Mouse (Mus musculus) liver, adult (tissue): ENCODE results near the gene Dctn2.

Experiments
- GATA4 ChIP-seq: IDR thresholded peaks from 2 replicates; pipeline ENCODE4 v1.6.1; 2014; ENCODE audit warnings: mild to moderate bottlenecking, low read length; ENCODE audit not compliant: insufficient replicate concordance

Gene Dctn2

DNA sequence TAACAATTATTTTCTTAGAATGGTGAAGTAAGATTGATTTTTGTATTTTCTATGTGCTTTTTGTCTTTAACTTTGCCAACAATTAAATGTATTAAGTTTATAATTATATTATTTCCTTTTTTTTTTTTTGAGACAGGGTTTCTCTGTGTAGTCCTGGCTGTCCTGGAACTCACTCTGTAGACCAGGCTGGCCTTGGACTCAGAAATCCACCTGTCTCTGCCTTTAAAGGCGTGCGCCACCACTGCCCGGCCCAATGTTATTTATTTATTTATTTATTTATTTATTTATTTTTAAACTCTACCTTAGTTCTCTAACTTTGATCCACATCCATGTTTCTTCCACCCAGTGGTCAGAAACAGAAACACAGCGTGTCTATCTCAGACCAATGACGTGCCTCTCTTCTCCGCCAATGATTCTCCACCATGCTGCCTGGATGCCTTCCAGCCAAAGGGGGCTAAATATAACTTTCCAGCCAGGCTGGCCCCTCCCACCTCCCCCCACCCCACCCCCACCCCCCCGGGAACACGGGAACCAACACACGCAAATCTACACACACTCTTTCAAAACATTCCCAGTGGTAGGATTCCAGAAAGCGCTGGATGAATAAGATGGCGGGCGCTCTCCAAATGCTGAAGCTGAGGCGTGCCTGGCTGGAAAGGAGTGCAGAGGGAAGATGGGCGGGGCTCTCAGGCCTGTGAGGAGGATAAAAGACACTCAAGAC lies 10.4 kb upstream of the Dctn2 start:
- no peak for TF ChIP-seq GATA4

GRCm38 (mm10) chr10:127257790-127258189 lies 8.4 kb upstream of the Dctn2 start:
- no peak for TF ChIP-seq GATA4

DNA sequence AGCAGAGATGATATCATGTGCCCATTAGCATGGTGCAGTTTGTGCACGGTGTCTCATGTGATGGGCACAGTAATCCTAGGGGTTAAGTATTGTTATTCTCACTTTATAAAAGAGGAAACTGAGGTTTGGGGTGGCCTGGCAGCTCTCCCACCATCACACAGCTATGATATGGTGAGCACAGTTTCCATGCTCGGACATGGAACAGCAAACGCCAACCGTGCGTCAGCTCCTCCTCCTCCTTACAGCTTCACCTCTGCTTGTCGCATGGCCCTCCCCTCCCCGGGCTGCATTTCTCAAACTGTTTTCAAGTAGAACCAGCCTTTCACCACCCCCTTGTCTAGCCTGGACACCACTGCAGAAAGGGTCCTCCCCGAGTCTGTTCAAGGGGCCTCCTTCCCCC lies 7.7 kb upstream of the Dctn2 start:
- TF ChIP-seq GATA4 = no peak

- no peak for TF ChIP-seq GATA4
Measured at GRCm38 (mm10) chr10:127261706-127262547, 4.2 kb upstream of the Dctn2 start.

DNA sequence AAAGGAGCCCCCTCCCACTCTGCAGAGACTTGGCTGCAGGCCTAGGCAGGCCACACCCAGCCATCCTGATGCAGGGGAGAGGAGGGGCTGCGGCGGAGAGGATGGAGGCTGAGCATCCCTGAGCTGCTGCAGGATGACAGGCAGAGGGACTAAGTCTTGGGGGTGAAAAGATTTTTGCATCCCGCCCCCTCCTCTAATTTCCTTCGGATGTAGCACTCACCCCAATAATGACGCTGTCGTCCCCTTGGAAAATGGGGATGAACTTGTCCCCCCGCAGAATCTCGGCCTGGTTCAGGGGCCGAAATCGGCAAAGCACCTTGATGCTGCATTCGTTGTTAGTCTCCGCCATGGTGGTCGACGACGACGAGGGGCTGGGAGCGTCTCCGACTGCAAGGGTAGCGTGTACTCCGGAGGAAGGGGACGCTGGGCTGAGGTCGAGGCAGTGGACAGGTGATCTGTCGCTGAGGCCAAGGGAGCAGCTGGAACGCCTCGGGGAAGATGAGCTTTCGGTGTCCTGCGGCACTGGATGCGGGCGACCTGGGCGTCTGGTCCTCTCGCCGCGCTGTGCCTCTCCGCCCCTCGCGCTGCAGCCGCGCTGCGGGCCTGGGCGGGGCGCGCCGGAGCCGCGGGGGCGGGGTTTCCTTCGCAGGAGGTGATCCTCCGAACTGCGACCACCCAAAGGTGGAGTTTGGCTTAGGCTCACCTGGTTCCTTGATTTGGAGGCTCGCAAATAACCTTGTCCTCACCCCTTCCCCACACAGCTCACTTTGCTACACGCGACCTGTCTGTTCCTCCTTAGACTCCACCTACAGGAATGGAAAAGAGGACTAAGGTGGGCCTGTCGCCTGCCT lies 3.4 kb upstream of the Dctn2 start, which contains the start of gene Kif5a:
TSS of gene Kif5a (minus strand) at position 801 of the 851 bp plus-strand sequence.
- TF ChIP-seq GATA4 = no peak

GRCm38 (mm10) chr10:127263631-127264030 lies 2.5 kb upstream of the Dctn2 start:
- TF ChIP-seq GATA4 = no peak

DNA sequence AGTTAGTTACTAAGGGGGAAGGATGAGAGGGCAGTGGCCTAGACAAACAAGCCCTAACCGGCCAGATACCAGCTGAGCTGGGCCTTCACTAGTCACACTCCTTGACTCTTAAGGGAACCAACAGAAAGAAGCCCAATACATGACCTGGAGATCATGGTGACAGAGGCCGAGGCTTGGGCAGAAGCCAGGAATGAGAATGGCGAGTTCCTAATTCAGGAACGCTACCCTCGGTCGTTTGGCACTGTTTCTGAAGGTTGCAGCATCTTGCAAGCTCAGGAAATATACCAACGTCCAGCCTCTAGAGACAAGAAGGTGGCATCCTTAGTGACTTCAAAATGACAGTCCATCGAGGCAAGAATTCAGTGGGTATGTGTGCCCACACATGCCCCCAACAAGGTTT lies 1.8 kb upstream of the Dctn2 start:
- no peak for TF ChIP-seq GATA4

GRCm38 (mm10) chr10:127264971-127265370 lies 1.2 kb upstream of the Dctn2 start:
- no peak for TF ChIP-seq GATA4

DNA sequence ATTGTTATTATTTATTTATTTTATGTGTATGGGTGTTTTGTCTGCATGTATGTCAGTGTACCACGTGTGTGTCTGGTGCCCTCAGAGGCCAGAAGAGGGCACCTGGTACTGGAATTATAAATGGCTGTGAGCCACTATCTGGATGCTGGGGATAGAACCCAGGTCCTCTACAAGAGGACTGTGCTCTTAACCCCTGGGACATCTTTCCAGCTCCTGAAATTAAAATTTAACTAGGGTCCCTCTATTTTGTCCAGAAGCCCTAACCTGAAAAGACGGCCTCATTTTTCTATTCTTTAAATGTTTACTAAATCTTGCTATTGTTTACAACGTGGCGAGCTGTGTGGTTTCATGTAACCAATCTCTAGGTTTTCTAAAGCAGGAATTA lies 449 bp upstream of the Dctn2 start:
- no peak for TF ChIP-seq GATA4

DNA sequence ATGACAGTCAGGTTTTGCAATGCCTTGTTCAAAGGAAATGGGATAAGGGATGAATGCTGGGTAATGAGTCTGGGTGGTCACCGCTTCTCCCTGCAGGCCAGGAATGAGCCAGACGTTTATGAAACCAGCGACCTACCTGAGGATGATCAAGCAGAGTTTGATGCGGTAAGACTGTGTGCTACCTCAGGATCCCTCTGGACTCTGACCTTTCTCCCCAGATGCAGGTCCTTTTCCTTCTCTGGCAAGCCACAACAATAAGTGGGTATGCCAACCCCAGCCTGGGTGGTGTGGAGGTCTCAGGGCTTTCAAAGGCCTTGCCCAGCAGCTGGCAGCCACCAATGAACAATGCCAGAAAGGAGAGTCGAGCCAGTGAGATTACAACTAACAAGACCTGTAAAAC lies 1.1 kb downstream of the Dctn2 start:
- no peak for TF ChIP-seq GATA4

- TF ChIP-seq GATA4 = no peak
Measured at GRCm38 (mm10) chr10:127268401-127268800, 2.2 kb downstream of the Dctn2 start.

- no peak for TF ChIP-seq GATA4
Measured at GRCm38 (mm10) chr10:127269036-127269435, 2.9 kb downstream of the Dctn2 start.

GRCm38 (mm10) chr10:127269884-127270283 lies 3.7 kb downstream of the Dctn2 start:
- TF ChIP-seq GATA4 = no peak

- TF ChIP-seq GATA4 = no peak
Measured at GRCm38 (mm10) chr10:127272371-127272770, 6.2 kb downstream of the Dctn2 start.

DNA sequence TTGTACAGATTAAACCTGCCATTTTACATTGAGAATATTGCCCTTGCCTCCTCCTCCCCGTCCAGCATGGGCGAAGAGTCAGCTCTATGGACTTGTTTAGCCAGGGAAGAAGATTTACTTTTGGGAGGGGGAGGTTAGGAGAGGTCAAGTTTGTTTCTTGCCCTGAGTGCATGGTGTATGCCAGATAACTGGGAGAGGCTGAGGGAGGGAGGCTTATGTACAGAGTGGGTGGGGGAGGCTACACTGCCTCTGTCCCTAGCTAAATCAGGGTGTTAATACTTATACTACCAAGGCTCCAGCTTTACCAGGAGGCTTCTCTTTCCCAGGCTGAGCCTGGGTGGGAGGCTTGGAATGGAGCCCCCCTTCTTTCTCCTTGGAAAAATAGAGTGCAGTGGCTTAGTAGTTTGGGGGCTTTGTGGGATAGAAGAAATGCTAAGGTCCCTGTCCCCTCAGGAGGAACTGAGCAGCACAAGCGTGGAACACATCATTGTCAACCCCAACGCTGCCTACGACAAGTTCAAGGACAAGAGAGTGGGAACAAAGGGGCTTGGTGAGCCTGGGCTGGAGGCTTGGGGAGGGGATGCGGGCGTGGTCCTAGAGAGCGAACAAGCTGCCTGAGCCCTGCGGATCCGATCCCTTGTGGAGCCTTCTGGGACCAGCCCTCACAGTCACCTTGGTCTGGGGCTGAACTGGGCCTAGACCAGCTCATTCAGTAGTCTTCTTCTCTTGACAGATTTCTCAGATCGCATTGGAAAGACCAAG lies 8.3 kb downstream of the Dctn2 start:
- no peak for TF ChIP-seq GATA4
